Mouse (Mus musculus) v-Abl transformed pro-B cells (cell line): ENCODE measurements around the gene Nanp.

Source experiments
- in situ Hi-C, 2 experiments: fragments of 400-800 bp; cut with MboI; formaldehyde crosslinking; loops; one replicate each; pipeline ENCODE4 v1.15.1; 2025; ENCODE audit not compliant: unreplicated experiment in 2 of 2

The Nanp gene

DNA sequence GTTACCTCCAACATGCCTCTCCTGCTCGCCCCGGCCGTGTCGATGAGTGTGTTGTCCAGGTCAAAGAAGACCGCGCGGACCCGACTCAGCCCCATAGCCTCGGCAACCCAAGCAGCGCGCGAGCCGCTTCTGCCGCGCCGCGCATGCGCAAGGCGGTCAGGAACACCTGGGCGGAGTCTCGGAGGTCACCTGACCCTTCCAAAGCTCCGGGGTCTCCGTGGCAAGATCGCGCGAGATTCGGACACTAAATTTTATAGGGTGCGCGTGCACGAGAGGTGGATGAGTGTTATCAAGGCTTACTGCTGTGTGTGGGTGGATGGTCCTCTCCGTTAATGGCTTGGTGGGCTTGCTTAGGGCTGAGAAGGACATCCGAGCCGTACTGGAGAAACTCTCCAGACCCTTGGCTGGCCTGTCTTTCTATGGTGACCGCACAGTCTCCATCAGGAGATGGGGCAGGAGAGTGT, at the start of gene Nanp, which contains the start of gene Ninl:
Gene Nanp, minus strand, starts transcription at position 167 of the 464 bp plus-strand sequence.
Gene Ninl, minus strand, starts transcription at position 151 of the 464 bp plus-strand sequence.
- in situ Hi-C loops: loop anchor here in 1 of 2 experiments (25.0 kb wide), 2 partner anchors 677 to 902 kb away; partner anchors contain the start of genes 3300002I08Rik and Zfp120

GRCm38 (mm10) chr2:151056637-151057036, 17.4 kb upstream of the Nanp start:
- in situ Hi-C loops: no loop called here

- in situ Hi-C loops: loop anchor here in 1 of 2 experiments (25.0 kb wide), 2 partner anchors 678 to 903 kb away; partner anchors contain the start of genes 3300002I08Rik and Zfp120
Measured at GRCm38 (mm10) chr2:151040411-151040810, 1.2 kb upstream of the Nanp start.

DNA sequence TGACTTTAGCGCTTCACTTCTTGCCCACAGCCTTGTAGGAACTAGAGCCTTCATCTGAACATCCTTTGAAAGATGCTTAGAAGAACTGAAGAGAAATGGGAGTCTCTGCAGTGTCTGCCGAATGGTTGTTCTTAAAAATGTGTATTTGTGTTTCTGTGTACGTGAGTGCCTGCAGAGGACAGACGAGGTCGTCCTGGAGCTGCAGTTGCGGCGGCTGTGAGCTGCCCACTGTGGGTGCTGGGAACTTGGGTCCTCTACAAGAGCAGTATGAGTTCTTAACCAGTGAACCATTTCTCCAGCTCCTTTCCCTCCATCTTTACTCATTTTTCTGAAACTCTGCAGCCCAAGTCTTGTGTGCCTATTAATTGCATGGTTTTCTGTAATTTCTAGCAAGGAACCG, 528 bp upstream of the Nanp start:
- in situ Hi-C loops: loop anchor here in 1 of 2 experiments (25.0 kb wide), 2 partner anchors 677 to 902 kb away; partner anchors contain the start of genes 3300002I08Rik and Zfp120

GRCm38 (mm10) chr2:151038811-151039222, 381 bp downstream of the Nanp start:
- in situ Hi-C loops: loop anchor here in 1 of 2 experiments (25.0 kb wide), 2 partner anchors 677 to 902 kb away; partner anchors contain the start of genes 3300002I08Rik and Zfp120

GRCm38 (mm10) chr2:151037876-151038552, 1.2 kb downstream of the Nanp start:
- in situ Hi-C loops: loop anchor here in 1 of 2 experiments (25.0 kb wide), 2 partner anchors 676 to 901 kb away; partner anchors contain the start of genes 3300002I08Rik and Zfp120

GRCm38 (mm10) chr2:151037292-151037691, 1.9 kb downstream of the Nanp start:
- in situ Hi-C loops: loop anchor here in 1 of 2 experiments (25.0 kb wide), 2 partner anchors 675 to 900 kb away; partner anchors contain the start of genes 3300002I08Rik and Zfp120

DNA sequence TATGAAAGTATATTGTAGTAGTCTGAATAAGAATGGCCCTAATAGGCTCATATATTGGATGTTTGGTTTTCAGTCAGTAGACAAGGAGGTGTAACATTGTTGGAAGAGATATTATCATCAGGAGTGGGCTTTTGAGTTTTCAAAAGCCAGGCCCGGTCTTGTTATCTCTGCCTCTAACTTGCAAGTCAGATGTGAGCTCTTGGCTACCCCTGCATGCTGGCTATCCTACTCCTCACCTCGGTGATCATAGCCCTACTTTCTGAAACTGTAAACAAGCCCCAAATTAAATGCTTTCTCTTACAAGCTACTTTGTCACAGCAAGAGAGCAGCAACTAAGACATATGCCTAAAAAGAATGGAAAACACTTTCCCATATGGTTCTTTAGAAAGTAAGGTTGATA, 2.5 kb downstream of the Nanp start:
- in situ Hi-C loops: loop anchor here in 1 of 2 experiments (25.0 kb wide), 2 partner anchors 674 to 899 kb away; partner anchors contain the start of genes 3300002I08Rik and Zfp120

DNA sequence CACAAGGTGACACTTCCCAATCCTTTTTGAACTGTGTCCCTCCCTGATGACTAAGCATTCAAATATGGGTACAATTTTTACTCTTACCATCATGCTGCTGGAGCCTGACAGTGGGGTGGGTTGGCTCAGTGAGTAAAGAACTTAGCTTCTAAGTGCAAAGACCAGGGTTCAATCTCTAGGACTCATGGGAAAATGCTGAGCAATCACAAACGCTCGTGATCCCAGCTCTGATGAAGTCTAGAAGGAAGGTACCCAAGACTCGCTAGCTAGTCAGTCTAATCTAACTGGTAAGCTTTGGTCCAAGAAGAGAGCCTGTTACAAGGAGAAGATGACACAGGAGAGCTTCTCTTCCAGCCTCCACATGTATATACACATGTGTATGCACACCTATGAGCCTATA, 4.8 kb downstream of the Nanp start:
- in situ Hi-C loops: loop anchor here in 1 of 2 experiments (25.0 kb wide), 2 partner anchors 672 to 897 kb away; partner anchors contain the start of genes 3300002I08Rik and Zfp120

- in situ Hi-C loops: loop anchor here in 1 of 2 experiments (25.0 kb wide), 2 partner anchors 884 to 1659 kb away; partner anchors contain the start of gene Zfp120
Measured at GRCm38 (mm10) chr2:151021158-151021557, 18.0 kb downstream of the Nanp start.

- in situ Hi-C loops: loop anchor here in 1 of 2 experiments (25.0 kb wide), 2 partner anchors 878 to 1653 kb away; partner anchors contain the start of gene Zfp120
Measured at GRCm38 (mm10) chr2:151015316-151015715, 23.9 kb downstream of the Nanp start.

DNA sequence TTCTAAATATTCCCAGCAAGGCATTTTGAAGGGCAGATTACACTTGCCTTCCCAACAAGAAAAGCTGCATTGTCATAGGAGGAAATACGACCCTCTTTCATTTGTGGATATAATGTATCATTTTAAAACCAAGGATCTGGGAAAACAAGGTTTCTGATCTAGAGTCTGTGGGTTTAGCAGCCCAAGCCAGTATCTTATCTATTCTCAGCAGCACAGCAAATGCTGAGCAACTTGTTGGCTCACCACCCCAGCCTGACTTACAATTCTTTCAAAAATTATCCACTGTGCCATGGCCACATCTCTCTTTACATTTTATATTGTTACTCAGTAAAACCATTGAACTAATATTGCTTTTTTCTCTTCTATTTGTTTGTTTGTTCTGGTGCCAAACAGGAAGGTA, 27.9 kb downstream of the Nanp start:
- in situ Hi-C loops: loop anchor here in 1 of 2 experiments (25.0 kb wide), 2 partner anchors 874 to 1649 kb away; partner anchors contain the start of gene Zfp120

DNA sequence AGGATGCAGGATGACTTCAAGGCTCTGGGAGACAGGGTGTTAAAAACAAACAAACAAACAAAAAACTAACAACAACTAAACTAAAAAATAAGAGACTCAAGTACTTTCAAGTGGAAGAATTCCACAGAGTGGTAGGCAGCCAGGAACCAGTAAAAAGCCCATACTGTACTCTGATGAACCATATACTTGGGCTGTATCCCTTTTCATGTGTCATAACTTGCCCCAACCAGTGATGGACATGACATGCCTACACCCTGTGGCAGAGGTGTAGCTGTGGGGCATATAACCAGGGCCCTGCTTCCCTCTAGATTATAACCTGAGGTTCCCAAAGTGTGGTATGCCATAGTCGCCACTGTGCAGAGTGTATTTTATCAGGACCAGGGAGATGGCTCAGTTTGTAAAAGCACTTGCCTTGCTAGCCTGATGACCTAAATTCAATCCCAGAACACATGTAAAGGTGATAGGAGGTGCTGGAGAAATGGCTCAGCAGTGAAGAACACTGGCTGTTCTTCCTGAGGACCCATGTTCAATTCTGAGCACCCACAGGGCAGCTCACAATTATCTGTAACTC, 29.6 kb downstream of the Nanp start:
- in situ Hi-C loops: loop anchor here (10.0 to 25.0 kb wide), 4 partner anchors 185 to 1647 kb away; partner anchors contain the start of gene Zfp120 (in 1 of the 2)

DNA sequence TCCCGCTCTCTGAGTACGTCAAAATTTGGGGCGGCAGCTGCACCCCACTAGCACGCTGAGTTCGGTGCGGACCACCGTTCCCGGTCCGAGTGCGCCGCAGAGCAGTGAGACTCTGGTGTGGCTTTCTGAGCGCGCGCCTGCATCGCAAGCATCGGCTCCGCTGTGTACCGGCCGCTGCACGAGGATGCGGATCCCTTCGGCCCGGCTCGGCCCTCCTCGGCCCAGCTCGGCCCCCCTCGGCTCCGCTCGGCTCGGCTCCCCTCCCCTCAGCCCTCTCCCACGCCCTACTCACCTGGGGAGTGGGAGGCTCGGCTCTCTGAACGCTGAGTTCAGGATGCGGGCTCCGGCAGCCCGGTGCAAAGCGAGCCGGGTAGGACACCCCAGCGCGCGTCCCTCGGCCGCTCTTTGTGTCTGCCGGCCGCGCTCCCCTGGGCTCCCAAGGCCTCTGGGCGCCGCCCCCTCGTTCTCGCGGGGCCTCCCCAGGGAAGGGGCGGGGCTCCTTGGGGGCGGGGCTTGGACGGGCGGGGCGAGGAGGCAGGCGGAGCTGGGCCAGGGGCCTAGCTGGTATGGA, 30.2 kb downstream of the Nanp start:
- in situ Hi-C loops: loop anchor here (10.0 to 25.0 kb wide), 4 partner anchors 184 to 1647 kb away; partner anchors contain the start of gene Zfp120 (in 1 of the 2)

DNA sequence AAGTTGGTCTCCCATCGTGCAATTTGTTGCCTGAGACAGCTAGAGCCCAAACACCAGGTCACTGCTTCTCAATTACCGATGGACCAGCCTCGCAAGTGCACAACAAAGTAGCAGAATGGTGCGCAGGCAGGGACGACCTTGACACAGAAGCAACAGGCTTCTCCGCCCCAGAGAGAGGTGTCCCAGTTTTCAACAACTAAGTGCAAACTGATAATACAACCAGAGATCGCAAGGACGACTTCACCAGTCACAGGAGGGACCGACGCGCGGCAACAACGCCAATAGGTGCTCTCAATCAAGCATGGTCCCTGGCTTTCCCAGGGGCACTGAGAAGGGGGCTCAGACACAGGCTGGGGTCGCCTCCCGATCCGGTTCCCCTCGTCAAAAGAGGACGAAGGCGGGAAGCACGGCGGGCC, 30.7 kb downstream of the Nanp start:
- in situ Hi-C loops: loop anchor here (10.0 to 25.0 kb wide), 4 partner anchors 184 to 1646 kb away; partner anchors contain the start of gene Zfp120 (in 1 of the 2)

DNA sequence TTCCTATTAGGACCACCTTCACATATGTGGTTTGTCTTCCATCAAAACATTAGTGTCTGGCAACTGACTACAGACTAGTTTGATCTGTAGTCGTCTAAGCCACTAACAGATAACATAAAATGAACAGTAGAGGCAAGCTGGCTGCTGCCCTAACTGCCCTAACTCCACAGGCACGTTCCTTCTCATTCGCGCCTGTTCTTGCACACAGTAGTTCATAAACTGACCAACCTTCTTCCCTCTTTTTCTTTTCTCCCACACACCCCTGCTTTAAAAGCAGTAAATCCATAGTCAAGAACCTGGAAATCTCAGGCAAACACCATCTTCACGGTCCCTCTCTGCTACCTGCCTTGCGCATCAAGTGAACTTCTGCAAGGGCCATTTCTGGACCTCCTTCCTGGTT, 31.2 kb downstream of the Nanp start:
- in situ Hi-C loops: loop anchor here (10.0 to 25.0 kb wide), 4 partner anchors 183 to 1646 kb away; partner anchors contain the start of gene Zfp120 (in 1 of the 2)

DNA sequence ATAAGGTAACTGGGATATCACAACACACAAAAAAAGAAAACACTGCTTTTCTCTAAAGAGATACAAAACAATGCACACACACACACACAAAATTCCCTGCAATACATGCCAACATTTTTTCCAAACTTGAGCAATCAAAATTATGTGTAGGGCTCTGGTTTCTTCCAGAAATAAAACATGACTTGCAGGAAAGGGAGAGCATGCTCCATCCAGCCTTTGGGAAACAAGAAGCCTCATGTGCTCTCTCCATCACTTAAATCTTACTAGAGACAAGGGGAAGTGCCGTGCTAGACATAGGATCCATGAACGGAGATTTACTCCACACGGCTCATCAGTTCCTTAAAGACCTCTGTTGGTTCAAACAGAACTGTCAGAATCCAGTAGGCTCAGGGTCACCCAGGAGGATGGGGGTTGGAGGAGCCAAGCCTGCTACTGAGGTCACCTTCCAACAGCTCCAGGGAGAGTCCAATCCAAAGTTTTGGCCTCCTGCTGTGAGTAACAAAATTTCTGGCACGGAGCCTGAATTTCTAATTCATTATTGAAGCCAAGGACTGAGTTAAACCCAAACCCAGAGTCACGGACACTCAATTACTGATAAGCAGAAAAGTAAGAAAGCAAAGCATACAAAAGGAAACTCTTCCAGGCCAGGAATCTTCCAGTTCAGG, 32.8 kb downstream of the Nanp start:
- in situ Hi-C loops: loop anchor here (10.0 to 25.0 kb wide), 4 partner anchors 182 to 1644 kb away; partner anchors contain the start of gene Zfp120 (in 1 of the 2)

GRCm38 (mm10) chr2:151004390-151004789, 34.8 kb downstream of the Nanp start:
- in situ Hi-C loops: loop anchor here (5.0 to 25.0 kb wide), 6 partner anchors 180 to 1642 kb away; partner anchors contain the start of gene Zfp120 (in 1 of the 2)

DNA sequence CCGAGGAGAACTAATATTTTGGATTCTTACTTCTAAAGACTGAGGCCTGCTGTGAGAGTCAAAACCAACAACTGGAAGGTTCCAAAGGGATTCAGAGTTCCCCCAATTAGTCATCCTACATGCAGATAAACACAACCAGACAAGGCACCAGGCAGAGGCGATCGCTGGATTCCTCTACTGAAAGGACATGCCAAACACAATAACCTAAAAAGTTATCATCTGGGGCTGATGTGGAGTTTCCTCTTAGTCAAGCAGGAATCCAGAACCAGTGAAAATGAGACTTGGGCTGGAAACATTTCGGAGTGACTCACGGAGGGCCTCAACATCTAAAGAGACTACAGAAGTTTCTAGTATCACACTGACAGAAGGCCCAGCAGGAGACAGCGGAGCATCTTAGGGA, 35.4 kb downstream of the Nanp start:
- in situ Hi-C loops: loop anchor here (5.0 to 25.0 kb wide), 6 partner anchors 179 to 1641 kb away; partner anchors contain the start of gene Zfp120 (in 1 of the 2)
